Mouse (Mus musculus) E14TG2a.4 (cell line): ENCODE data around the gene Btbd16.

Experiments
- CTCF ChIP-seq: conservative IDR thresholded peaks from 2 replicates; pipeline ENCODE4 v1.5.1; 2014; ENCODE audit warnings: low read length
- NANOG ChIP-seq: IDR thresholded peaks from 2 replicates; pipeline ENCODE4 v1.6.1; 2014; ENCODE audit warnings: borderline replicate concordance, low read length, mixed read lengths

DNA sequence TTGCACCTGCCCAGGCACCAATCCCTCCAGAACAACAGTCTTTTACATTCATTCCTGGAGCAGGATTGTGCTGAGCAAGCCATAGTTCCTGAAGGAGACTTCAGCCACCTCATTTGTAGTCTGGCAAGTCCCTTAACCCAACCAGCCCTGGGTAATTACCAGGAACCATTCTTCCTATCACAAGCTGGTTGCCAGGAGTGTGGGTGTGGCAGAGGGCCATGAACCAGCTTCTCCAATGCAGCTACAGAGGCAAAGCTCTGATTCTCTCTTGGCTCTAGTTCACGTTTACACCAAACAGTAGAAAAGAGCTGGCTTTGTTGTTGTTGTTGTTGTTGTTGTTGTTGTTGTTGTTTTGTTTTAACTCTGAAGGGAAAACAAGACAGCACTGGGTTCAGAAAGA is 88.6 kb downstream of the Btbd16 start:
- no peak for TF ChIP-seq CTCF
- TF ChIP-seq NANOG = no peak
